Mouse (Mus musculus) heart, embryonic 13.5 days (tissue): ENCODE measurements around the gene Tnfsf9. TPM values are rescaled to one million over a fixed set of nuclear protein-coding genes. Genes with fewer than 3 reads are reported as not detected.

Source experiments
- ATAC-seq: fragments of 200-750 bp; cut with Nextera tagmentation; 2 replicates; pipeline ENCODE4 v1.8.0; 2017; ENCODE audit warnings: moderate TSS enrichment; ENCODE audit not compliant: insufficient number of reproducible peaks, low FRiP score, low TSS enrichment; ENCODE audit errors: extremely low read depth
- H3K27ac ChIP-seq: fragments of 300-500 bp; sonication (generic); replicated peaks from 2 replicates; pipeline ENCODE4 v1.5.1; 2015; ENCODE audit warnings: moderate library complexity, mild to moderate bottlenecking, inconsistent platforms
- H3K27me3 ChIP-seq: fragments of 300-500 bp; sonication (generic); replicated peaks from 2 replicates; pipeline ENCODE4 v1.6.1; 2015; ENCODE audit warnings: mild to moderate bottlenecking, inconsistent platforms
- H3K36me3 ChIP-seq: fragments of 300-500 bp; sonication (generic); 2 replicates; pipeline ENCODE4 v1.6.1; 2015; ENCODE audit warnings: mild to moderate bottlenecking, inconsistent platforms
- H3K4me1 ChIP-seq: fragments of 300-500 bp; sonication (generic); 2 replicates; pipeline ENCODE4 v1.6.1; 2015; ENCODE audit warnings: inconsistent platforms
- H3K4me2 ChIP-seq: fragments of 300-500 bp; sonication (generic); 2 replicates; pipeline ENCODE4 v1.6.1; 2015; ENCODE audit warnings: inconsistent platforms, mild to moderate bottlenecking, moderate library complexity
- H3K4me3 ChIP-seq: fragments of 300-500 bp; sonication (generic); 2 replicates; pipeline ENCODE4 v1.5.1; 2015; ENCODE audit warnings: moderate library complexity, mild to moderate bottlenecking, inconsistent platforms
- H3K9ac ChIP-seq: fragments of 300-500 bp; sonication (generic); 2 replicates; pipeline ENCODE4 v1.6.1; 2015; ENCODE audit warnings: inconsistent platforms, mild to moderate bottlenecking, moderate library complexity
- H3K9me3 ChIP-seq: fragments of 300-500 bp; sonication (generic); 2 replicates; pipeline ENCODE4 v1.6.1; 2016; ENCODE audit warnings: inconsistent platforms
- WGBS: fragments of 180-500 bp; shearing (Covaris S2); methylation state at CpG from one replicate; pipeline ENCODE4 v1.1.7; 2015; ENCODE audit warnings: mixed read lengths; 5-methylcytosine and 5-hydroxymethylcytosine counted together
- polyA plus RNA-seq: library from polyadenylated mRNA; unstranded; fragments of >200 nt; fragmentation: Nextera tagmentation; extraction: Ambion mirVana; gene quantifications from 2 replicates; pipeline ENCODE4 v1.2.1, GENCODE M21; 2015

Gene Tnfsf9
- polyA plus RNA-seq, result 3.2 and 4.7 TPM in 2 replicates

DNA sequence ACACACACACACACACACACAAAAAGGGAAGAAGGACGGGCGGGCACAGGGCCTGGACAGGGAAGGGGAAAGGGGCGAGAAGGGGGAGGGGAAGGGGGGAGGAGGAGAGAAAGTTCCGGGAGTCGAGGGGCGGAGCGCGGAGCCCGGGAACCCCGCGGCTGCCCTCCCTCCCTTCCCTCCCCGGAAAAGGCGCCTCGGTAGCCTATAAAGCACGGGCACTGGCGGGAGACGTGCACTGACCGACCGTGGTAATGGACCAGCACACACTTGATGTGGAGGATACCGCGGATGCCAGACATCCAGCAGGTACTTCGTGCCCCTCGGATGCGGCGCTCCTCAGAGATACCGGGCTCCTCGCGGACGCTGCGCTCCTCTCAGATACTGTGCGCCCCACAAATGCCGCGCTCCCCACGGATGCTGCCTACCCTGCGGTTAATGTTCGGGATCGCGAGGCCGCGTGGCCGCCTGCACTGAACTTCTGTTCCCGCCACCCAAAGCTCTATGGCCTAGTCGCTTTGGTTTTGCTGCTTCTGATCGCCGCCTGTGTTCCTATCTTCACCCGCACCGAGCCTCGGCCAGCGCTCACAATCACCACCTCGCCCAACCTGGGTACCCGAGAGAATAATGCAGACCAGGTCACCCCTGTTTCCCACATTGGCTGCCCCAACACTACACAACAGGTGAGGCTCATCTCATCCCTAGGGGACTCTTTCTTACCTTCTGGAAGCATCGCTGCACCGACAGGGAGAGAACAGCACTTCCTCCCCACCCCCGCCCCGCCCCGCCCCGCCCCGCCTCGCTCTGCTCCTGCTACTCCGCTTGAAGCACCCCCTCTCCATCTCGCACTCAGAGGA is at the start of gene Tnfsf9:
Gene Tnfsf9 (plus strand): TSS at position 145 of the 854 bp plus-strand sequence.
- Histone ChIP-seq H3K4me3 (peak within 1 kb of the TSS; percentile 67), H3K27ac (no peak within 1 kb of the TSS; the same call in 1 of the 2 replicates), H3K27me3 (0 out of 2 replicates have a peak, but pooled peaks cover 10% of the 10 kb centered on the region), H3K4me1 (peaks cover 24% of the 10 kb centered on the region), H3K36me3 (no peaks in the 10 kb centered on the region), H3K4me2 (peak within 1 kb of the TSS; percentile 90), H3K9me3 (no peaks in the 10 kb centered on the region), H3K9ac (peak within 1 kb of the TSS; percentile 84)
- ATAC-seq, result no peak; the same call in 1 of the 2 replicates
- WGBS, result under 1% methylated on average over 57 of the region's 61 CpGs

DNA sequence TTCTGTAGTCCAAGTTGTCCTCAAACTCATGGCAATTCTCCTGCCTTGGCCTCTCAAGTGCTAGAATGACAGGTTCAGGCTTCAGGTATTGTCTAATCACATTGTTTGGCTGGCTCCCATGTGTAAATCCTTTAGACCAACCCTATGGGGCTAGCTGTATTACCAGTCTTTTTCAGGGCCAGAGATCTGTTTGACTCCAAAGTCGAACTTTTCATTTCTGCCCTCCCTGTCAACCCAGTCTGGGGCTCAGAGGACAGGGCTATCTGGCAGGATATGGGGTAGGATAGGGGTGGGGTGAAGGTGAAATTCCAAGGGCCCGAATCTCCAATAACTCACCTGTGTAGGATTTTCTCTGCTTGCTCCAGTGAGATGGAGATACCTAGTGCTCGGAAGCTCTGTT is 48.9 kb upstream of the Tnfsf9 start:
- H3K4me3 ChIP-seq, result no peak overlapping the region
- peaks cover 5% of the 10 kb centered on the region for H3K27me3 ChIP-seq
- 77% methylated on average over 3 of the region's 3 CpGs for WGBS
- no peak overlapping the region for H3K4me2 ChIP-seq
- peaks cover 60% of the 10 kb centered on the region for H3K36me3 ChIP-seq
- H3K27ac ChIP-seq, result no peak overlapping the region
- no peak for ATAC-seq
- H3K4me1 ChIP-seq, result peaks cover 22% of the 10 kb centered on the region
- H3K9ac ChIP-seq, result no peak overlapping the region
- no peaks in the 10 kb centered on the region for H3K9me3 ChIP-seq

- H3K27ac ChIP-seq, result peak within 1 kb of the TSS; percentile 67
- peaks cover 33% of the 10 kb centered on the region for H3K36me3 ChIP-seq
- ATAC-seq, result no peak
- H3K9me3 ChIP-seq, result no peaks in the 10 kb centered on the region
- peak within 1 kb of the TSS; percentile 85 for H3K4me3 ChIP-seq
- under 1% methylated on average over 12 of the region's 22 CpGs for WGBS
- H3K4me1 ChIP-seq, result peaks cover 33% of the 10 kb centered on the region
- peak within 1 kb of the TSS; percentile 90 for H3K9ac ChIP-seq
- H3K4me2 ChIP-seq, result peak within 1 kb of the TSS; percentile 74
- H3K27me3 ChIP-seq, result peaks cover 31% of the 10 kb centered on the region
Measured at GRCm38 (mm10) chr17:57058891-57059485, 46.1 kb upstream of the Tnfsf9 start, which contains the start of gene Crb3. Gene Crb3 (plus strand): TSS chr17:57059105.

DNA sequence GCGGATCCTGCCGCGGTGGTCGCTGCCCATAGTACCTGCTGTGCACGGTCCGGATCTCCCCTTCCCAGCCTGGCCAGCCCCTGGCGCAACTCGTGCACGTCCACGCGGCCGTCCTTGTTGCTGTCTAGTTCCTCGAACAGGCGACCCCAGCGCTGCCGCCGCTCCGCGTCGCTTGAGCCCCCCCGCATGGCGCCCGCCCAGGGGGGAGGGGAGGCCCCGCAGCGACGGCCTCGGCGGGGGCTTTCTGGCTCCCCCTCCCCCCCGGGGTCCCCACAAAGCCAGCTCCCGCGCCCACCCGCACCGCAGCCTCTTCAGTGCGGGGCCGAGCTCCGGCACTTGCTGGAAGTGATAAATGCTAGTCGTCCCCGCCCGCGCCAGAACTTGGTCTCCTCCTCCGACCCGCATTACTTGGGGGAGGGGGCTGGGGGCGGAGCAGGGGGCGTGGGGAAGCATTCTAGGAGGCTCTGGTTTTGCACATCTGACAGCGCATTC is 45.6 kb upstream of the Tnfsf9 start, which contains the start of gene Slc25a23:
Gene Slc25a23 (minus strand): TSS at position 378 of the 492 bp plus-strand sequence.
- H3K9me3 ChIP-seq, result no peaks in the 10 kb centered on the region
- WGBS, result under 1% methylated on average over 39 of the region's 45 CpGs
- peaks cover 27% of the 10 kb centered on the region for H3K36me3 ChIP-seq
- H3K4me3 ChIP-seq, result peak within 1 kb of the TSS; percentile 85
- peak within 1 kb of the TSS; percentile 67 for H3K27ac ChIP-seq
- H3K4me1 ChIP-seq, result peaks cover 33% of the 10 kb centered on the region
- peak within 1 kb of the TSS; percentile 90 for H3K9ac ChIP-seq
- peak; percentile 17; the same call in 1 of the 2 replicates for ATAC-seq
- peaks cover 37% of the 10 kb centered on the region for H3K27me3 ChIP-seq
- H3K4me2 ChIP-seq, result peak within 1 kb of the TSS; percentile 74

- Histone ChIP-seq H3K4me2 (peak overlapping the region; percentile 74), H3K4me1 (peaks cover 33% of the 10 kb centered on the region), H3K9me3 (no peaks in the 10 kb centered on the region), H3K27me3 (peaks cover 45% of the 10 kb centered on the region), H3K36me3 (peaks cover 20% of the 10 kb centered on the region), H3K4me3 (peak overlapping the region; percentile 85), H3K9ac (peak overlapping the region; percentile 90), H3K27ac (peak overlapping the region; percentile 67)
- ATAC-seq, result peak; percentile 85
- WGBS, result under 1% methylated on average over 44 of the region's 44 CpGs
Measured at GRCm38 (mm10) chr17:57060231-57060801, 44.8 kb upstream of the Tnfsf9 start.

GRCm38 (mm10) chr17:57061069-57061468 is 44.1 kb upstream of the Tnfsf9 start:
- Histone ChIP-seq H3K4me2 (peak overlapping the region; percentile 74), H3K9me3 (no peaks in the 10 kb centered on the region), H3K27ac (no peak overlapping the region), H3K4me3 (peak overlapping the region; percentile 85; the same call in 1 of the 2 replicates), H3K9ac (0 out of 2 replicates have a peak overlapping the region, but pooled peaks have one; percentile 66), H3K4me1 (peaks cover 33% of the 10 kb centered on the region), H3K36me3 (peaks cover 13% of the 10 kb centered on the region), H3K27me3 (peaks cover 52% of the 10 kb centered on the region)
- ATAC-seq, result no peak
- WGBS, result 37% methylated on average over 10 of the region's 10 CpGs

- Histone ChIP-seq H3K4me3 (peak overlapping the region; percentile 49), H3K27me3 (peaks cover 62% of the 10 kb centered on the region), H3K27ac (no peak overlapping the region), H3K9ac (peak overlapping the region; percentile 17), H3K9me3 (no peaks in the 10 kb centered on the region), H3K4me2 (peak overlapping the region; percentile 75), H3K4me1 (peaks cover 33% of the 10 kb centered on the region), H3K36me3 (peaks cover 5% of the 10 kb centered on the region)
- ATAC-seq, result no peak
- 2% methylated on average over 39 of the region's 39 CpGs for whole genome bisulfite sequencing
Measured at GRCm38 (mm10) chr17:57062011-57062521, 43.1 kb upstream of the Tnfsf9 start.

- Histone ChIP-seq H3K27ac (no peak overlapping the region), H3K4me1 (peaks cover 33% of the 10 kb centered on the region), H3K4me3 (peak overlapping the region; percentile 49), H3K4me2 (peak overlapping the region; percentile 75), H3K36me3 (peaks cover under 1% of the 10 kb centered on the region; the same call in 1 of the 2 replicates), H3K9me3 (no peaks in the 10 kb centered on the region), H3K9ac (peak overlapping the region; percentile 17), H3K27me3 (peaks cover 67% of the 10 kb centered on the region)
- ATAC-seq, result no peak
- WGBS, result under 1% methylated on average over 22 of the region's 22 CpGs
Measured at GRCm38 (mm10) chr17:57062548-57062947, 42.6 kb upstream of the Tnfsf9 start.

DNA sequence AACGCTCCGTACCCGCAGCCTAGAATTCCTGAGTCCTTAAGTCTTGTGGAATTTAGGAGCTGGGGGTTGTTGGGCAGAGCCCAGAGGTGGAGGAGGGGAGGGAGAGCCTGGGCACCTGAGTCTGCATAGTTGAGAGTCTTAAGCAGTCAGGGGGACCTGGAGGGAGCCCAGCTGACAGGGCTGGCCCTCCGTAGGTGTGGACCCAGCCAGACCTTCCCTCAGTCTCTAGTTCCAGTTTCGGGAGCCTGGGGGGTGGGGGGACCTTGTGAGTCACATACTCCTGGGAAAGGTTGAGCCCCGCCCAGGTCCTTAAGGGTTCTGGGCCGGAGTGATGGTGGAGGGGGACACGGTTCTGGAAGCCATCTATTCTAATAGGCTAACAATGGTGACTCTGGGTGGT is 42.1 kb upstream of the Tnfsf9 start:
- H3K36me3 ChIP-seq, result no peaks in the 10 kb centered on the region
- peaks cover 29% of the 10 kb centered on the region for H3K4me1 ChIP-seq
- no peak overlapping the region; the same call in 1 of the 2 replicates for H3K9ac ChIP-seq
- H3K27ac ChIP-seq, result no peak overlapping the region
- no peak overlapping the region for H3K4me3 ChIP-seq
- 14% methylated on average over 8 of the region's 8 CpGs for WGBS
- no peak for ATAC-seq
- H3K4me2 ChIP-seq, result peak overlapping the region; percentile 75; the same call in 1 of the 2 replicates
- peaks cover 72% of the 10 kb centered on the region for H3K27me3 ChIP-seq
- no peaks in the 10 kb centered on the region for H3K9me3 ChIP-seq

GRCm38 (mm10) chr17:57066908-57067307 is 38.2 kb upstream of the Tnfsf9 start:
- no peak for ATAC-seq
- Histone ChIP-seq H3K9me3 (no peaks in the 10 kb centered on the region), H3K4me3 (no peak overlapping the region), H3K9ac (no peak overlapping the region), H3K36me3 (no peaks in the 10 kb centered on the region), H3K4me1 (peaks cover 10% of the 10 kb centered on the region), H3K27ac (no peak overlapping the region), H3K27me3 (peaks cover 96% of the 10 kb centered on the region), H3K4me2 (no peak overlapping the region)
- WGBS, result 38% methylated on average over 5 of the region's 5 CpGs
